ENCODE assay signal across 21 mouse cellular contexts in genomic region chr4:116160769-116161168, GRCm38 (mm10). TPM values are rescaled to one million over a fixed set of nuclear protein-coding genes. Genes with fewer than 3 reads are reported as not detected.
DNase-seq lines count a peak whose midpoint lies in the region; ATAC-seq and TF ChIP-seq lines count a peak whose summit lies in the region.
"Had no signal": no experiment of that assay in that cellular context is flagged by ENCODE, and none has a peak within 500 bp of the region (broad histone marks: within the 10 kb centered on the region; RNA-seq: fewer than 3 reads in every experiment).

No protein-coding gene starts in this region.

- H3K27ac ChIP-seq in cortical plate, adult 2 months (ENCODE audit: insufficient read depth, low read length): peak overlapping the region; percentile 63; the same call in 1 of the 2 replicates
- H3K27ac ChIP-seq in stomach, postnatal 0 days (replicated peaks): no peak overlapping the region
- H3K27ac ChIP-seq: liver, embryonic 12.5 days; neural tube, embryonic 13.5 days had no signal

- no peak for ATAC-seq in stomach, postnatal 0 days (ENCODE audit: low FRiP score, low TSS enrichment)
- ATAC-seq: Patski had no signal

- no peak overlapping the region for H3K4me2 ChIP-seq in stomach, postnatal 0 days (replicated peaks; ENCODE audit: low read depth)
- H3K4me2 ChIP-seq: liver, embryonic 12.5 days; midbrain, embryonic 11.5 days; neural tube, embryonic 13.5 days had no signal

- no peaks in the 10 kb centered on the region for H3K27me3 ChIP-seq in stomach, postnatal 0 days (ENCODE audit: control insufficient read depth, insufficient read depth, low read length)
- H3K27me3 ChIP-seq: liver, embryonic 12.5 days; neural tube, embryonic 13.5 days; Patski had no signal

- H3K4me1 ChIP-seq in cortical plate, adult 2 months (ENCODE audit: control insufficient read depth, insufficient read depth, low read length): peaks cover 2% of the 10 kb centered on the region
- no peaks in the 10 kb centered on the region for H3K4me1 ChIP-seq in stomach, postnatal 0 days (replicated peaks; ENCODE audit: control insufficient read depth, insufficient read depth)
- H3K4me1 ChIP-seq: neural tube, embryonic 13.5 days had no signal

- no peak for TF ChIP-seq EP300 in stomach, postnatal 0 days (optimal IDR thresholded peaks at IDR 0.05)

- peak; percentile 50 for DNase-seq in heart, postnatal 4 days
- no peak for DNase-seq in heart, adult 8-10 months (ENCODE audit: low spot score)
- peak; percentile 75 to 86 for DNase-seq in layer of hippocampus, adult 18-20 months (ENCODE audit: low spot score in 2 of 2)
- DNase-seq in right cerebral cortex, adult 18-20 months: peak; percentile 90
- DNase-seq in B cell, adult 2 months: no peak
- no peak for DNase-seq in stomach, postnatal 0 days (ENCODE audit: low spot score)
- DNase-seq in spleen, postnatal 14 days (ENCODE audit: low spot score in 2 of 2): no peak
- DNase-seq: adrenal gland, postnatal 14 days; cerebellum, adult 18-20 months; thymus, postnatal 36 days had no signal

- WGBS in stomach, postnatal 0 days: 67% methylated on average over 3 of the region's 3 CpGs

- H3K36me3 ChIP-seq in stomach, postnatal 0 days (ENCODE audit: control insufficient read depth, insufficient read depth, low read length): peaks cover 21% of the 10 kb centered on the region

- TF ChIP-seq CTCF in cortical plate, adult 2 months (IDR thresholded peaks at IDR 0.05; ENCODE audit: extremely low read depth, insufficient read depth, low read length): no peak
- TF ChIP-seq CTCF in stomach, postnatal 0 days (IDR thresholded peaks at IDR 0.05; ENCODE audit: low read depth): no peak

- no peak overlapping the region for H3K4me3 ChIP-seq in cortical plate, adult 2 months (ENCODE audit: insufficient read depth, low read length)
- no peak overlapping the region for H3K4me3 ChIP-seq in stomach, postnatal 0 days (ENCODE audit: low read depth, low read length)
- H3K4me3 ChIP-seq: liver, embryonic 12.5 days; neural tube, embryonic 13.5 days had no signal

- H3K9ac ChIP-seq in stomach, postnatal 0 days (ENCODE audit: low read length): no peak overlapping the region
- H3K9ac ChIP-seq: liver, embryonic 12.5 days; neural tube, embryonic 13.5 days had no signal

- H3K9me3 ChIP-seq in stomach, postnatal 0 days (ENCODE audit: control insufficient read depth, low read length): no peaks in the 10 kb centered on the region
- H3K9me3 ChIP-seq: liver, embryonic 12.5 days; neural tube, embryonic 13.5 days had no signal

- no peak for TF ChIP-seq POLR2A in cortical plate, adult 2 months (IDR thresholded peaks at IDR 0.05; ENCODE audit: extremely low read depth, insufficient read depth, low read length)

RNA-seq across cellular contexts. Expression of gene Tspan1, which starts 6.6 kb away (rescaled TPM):
- total RNA-seq in heart, postnatal 4 days (2021): not detected
- under 1 TPM in 1 of 4 experiments, not detected in 3; 0.55 TPM for total RNA-seq in heart, adult 8-10 months (2022)
- polyA plus RNA-seq in cortical plate, adult 2 months (2012; rRNA removed): 0.26 and 0.27 TPM in 2 replicates
- total RNA-seq in layer of hippocampus, adult 18-20 months (2021): not detected
- 319 and 330 TPM in 2 replicates for polyA plus RNA-seq in stomach, postnatal 0 days (2015; fragmentation: Nextera tagmentation; extraction: Ambion mirVana)
- total RNA-seq: adrenal gland, postnatal 14 days had no signal
- polyA plus RNA-seq: inflammation-experienced regulatory T-cells, adult 6 months; liver, embryonic 12.5 days; midbrain, embryonic 11.5 days; neural tube, embryonic 13.5 days; spleen, adult 2 months had no signal

RNA-seq across cellular contexts. Expression of gene Lurap1, which starts 9.6 kb away (rescaled TPM):
- total RNA-seq in heart, postnatal 4 days (2021): 1 to 10 TPM; 3.6 to 3.9 TPM
- 1 to 10 TPM; 3.6 to 5.3 (median 4.9) TPM for total RNA-seq in heart, adult 8-10 months (2022)
- polyA plus RNA-seq in cortical plate, adult 2 months (2012; rRNA removed): 14.2 TPM in 2 replicates
- total RNA-seq in layer of hippocampus, adult 18-20 months (2021): 10 to 100 TPM; 22.9 to 24.6 TPM
- 1.2 and 1.6 TPM in 2 replicates for polyA plus RNA-seq in stomach, postnatal 0 days (2015; fragmentation: Nextera tagmentation; extraction: Ambion mirVana)

RNA-seq across cellular contexts. Expression of gene 1700042G07Rik, which starts 12.4 kb away (rescaled TPM):
- total RNA-seq in heart, postnatal 4 days (2021): not detected
- total RNA-seq in heart, adult 8-10 months (2022): not detected
- not detected in 2 replicates for polyA plus RNA-seq in cortical plate, adult 2 months (2012; rRNA removed)
- not detected for total RNA-seq in layer of hippocampus, adult 18-20 months (2021)
- polyA plus RNA-seq in stomach, postnatal 0 days (2015; fragmentation: Nextera tagmentation; extraction: Ambion mirVana): not detected in 2 replicates
- total RNA-seq: adrenal gland, postnatal 14 days; heart, adult 18-20 months had no signal
- polyA plus RNA-seq: embryonic facial prominence, embryonic 11.5 days; forebrain, embryonic 11.5 days; inflammation-experienced regulatory T-cells, adult 6 months; large intestine, adult 2 months; liver, embryonic 12.5 days; midbrain, embryonic 11.5 days; neural tube, embryonic 13.5 days; Patski; spleen, adult 2 months had no signal

RNA-seq across cellular contexts. Expression of gene Gm49337, which starts 12.4 kb away (rescaled TPM):
- under 1 TPM in 1 of 2 experiments, not detected in 1; 0.79 TPM for total RNA-seq in heart, postnatal 4 days (2021)
- not detected for total RNA-seq in heart, adult 8-10 months (2022)
- polyA plus RNA-seq in cortical plate, adult 2 months (2012; rRNA removed): not detected in 2 replicates
- 1 to 10 TPM; 1.5 to 3.6 TPM for total RNA-seq in layer of hippocampus, adult 18-20 months (2021)
- polyA plus RNA-seq in stomach, postnatal 0 days (2015; fragmentation: Nextera tagmentation; extraction: Ambion mirVana): not detected in 2 replicates
- total RNA-seq: adrenal gland, postnatal 14 days; heart, adult 18-20 months had no signal
- polyA plus RNA-seq: embryonic facial prominence, embryonic 11.5 days; forebrain, embryonic 11.5 days; inflammation-experienced regulatory T-cells, adult 6 months; large intestine, adult 2 months; liver, embryonic 12.5 days; midbrain, embryonic 11.5 days; neural tube, embryonic 13.5 days; Patski; spleen, adult 2 months had no signal

RNA-seq across cellular contexts. Expression of gene Pomgnt1, which starts 37.1 kb away (rescaled TPM):
- total RNA-seq in heart, postnatal 4 days (2021): 10 to 100 TPM; 83.3 to 84.7 TPM
- total RNA-seq in heart, adult 8-10 months (2022): 10 to 100 TPM; 58.8 to 63.2 (median 62.0) TPM
- polyA plus RNA-seq in cortical plate, adult 2 months (2012; rRNA removed): 80.3 and 84.4 TPM in 2 replicates
- total RNA-seq in layer of hippocampus, adult 18-20 months (2021): 10 to 100 TPM; 67.5 to 68.1 TPM
- 26.6 and 29.6 TPM in 2 replicates for polyA plus RNA-seq in stomach, postnatal 0 days (2015; fragmentation: Nextera tagmentation; extraction: Ambion mirVana)

Comparison
In these comparisons a context has a peak if more than half of its experiments do, and no peak if none do; other contexts are left out.
1. DNase-seq: peak in heart, postnatal 4 days (single experiment), layer of hippocampus, adult 18-20 months (2 of 2) and right cerebral cortex, adult 18-20 months (single experiment); none in heart, adult 8-10 months (single experiment), B cell, adult 2 months (0 of 2), stomach, postnatal 0 days (single experiment) and spleen, postnatal 14 days (0 of 2).